Mouse (Mus musculus) kidney, embryonic 14.5 days (tissue): ENCODE data around the gene Cd47. TPM values are rescaled to one million over a fixed set of nuclear protein-coding genes. Genes with fewer than 3 reads are reported as not detected.
"Not testable (repeated sequence)": the region's sequence is repeated elsewhere in the genome, so short reads cannot be mapped to it uniquely, and the experiment has no call there.

Experiments
- ATAC-seq: fragments of 200-750 bp; cut with Nextera tagmentation; 2 replicates; pipeline ENCODE4 v1.8.0; 2017; ENCODE audit warnings: moderate number of reproducible peaks, mild to moderate bottlenecking, moderate TSS enrichment, moderate library complexity; ENCODE audit not compliant: low FRiP score, low TSS enrichment
- H3K27ac ChIP-seq: fragments of 300-500 bp; sonication (generic); 2 replicates; pipeline ENCODE4 v1.5.1; 2014; ENCODE audit warnings: low read depth, mild to moderate bottlenecking, low read length, moderate library complexity, mixed read lengths
- H3K27me3 ChIP-seq: fragments of 300-500 bp; sonication (generic); 2 replicates; pipeline ENCODE4 v1.6.1; 2014; ENCODE audit warnings: mild to moderate bottlenecking, low read length; ENCODE audit not compliant: control insufficient read depth, insufficient read depth
- H3K36me3 ChIP-seq: fragments of 300-500 bp; sonication (generic); 2 replicates; pipeline ENCODE4 v1.6.1; 2014; ENCODE audit warnings: low read length, mixed read lengths; ENCODE audit not compliant: control insufficient read depth, insufficient read depth
- H3K4me1 ChIP-seq: fragments of 300-500 bp; sonication (generic); 2 replicates; pipeline ENCODE4 v1.6.1; 2014; ENCODE audit warnings: low read length, mixed read lengths; ENCODE audit not compliant: control insufficient read depth, insufficient read depth
- H3K4me2 ChIP-seq: fragments of 300-500 bp; sonication (generic); replicated peaks from 2 replicates; pipeline ENCODE4 v1.6.1; 2014; ENCODE audit warnings: low read depth, mild to moderate bottlenecking, low read length
- H3K4me3 ChIP-seq: fragments of 300-500 bp; sonication (generic); 2 replicates; pipeline ENCODE4 v1.5.1; 2014; ENCODE audit warnings: mild to moderate bottlenecking, low read length
- H3K9ac ChIP-seq: fragments of 300-500 bp; sonication (generic); 2 replicates; pipeline ENCODE4 v1.6.1; 2014; ENCODE audit warnings: low read depth, mild to moderate bottlenecking, low read length, moderate library complexity
- H3K9me3 ChIP-seq: fragments of 300-500 bp; sonication (generic); 2 replicates; pipeline ENCODE4 v1.6.1; 2016; ENCODE audit warnings: low read length; ENCODE audit not compliant: control insufficient read depth
- WGBS: fragments of 180-500 bp; shearing (Covaris S2); extraction: QIAGEN DNeasy Blood & Tissue Kit; methylation state at CpG from one replicate; pipeline ENCODE4 v1.1.7; 2014; 5-methylcytosine and 5-hydroxymethylcytosine counted together
- polyA plus RNA-seq: library from polyadenylated mRNA; unstranded; fragments of >200 nt; fragmentation: Nextera tagmentation; extraction: Ambion mirVana; gene quantifications from 2 replicates; pipeline ENCODE4 v1.2.1, GENCODE M21; 2014

Gene Cd47
- polyA plus RNA-seq, 1 experiment from 2014 or later = 82.9 TPM

GRCm38 (mm10) chr16:49812821-49813616 is 12.7 kb downstream of the Cd47 start:
- H3K9ac ChIP-seq = no peak overlapping the region
- H3K4me1 ChIP-seq = no peaks in the 10 kb centered on the region
- WGBS = 73% methylated on average over 10 of the region's 10 CpGs
- H3K4me2 ChIP-seq = no peak overlapping the region
- H3K27ac ChIP-seq = no peak overlapping the region
- no peak overlapping the region for H3K4me3 ChIP-seq
- ATAC-seq = no peak
- H3K27me3 ChIP-seq = no peaks in the 10 kb centered on the region
- H3K36me3 ChIP-seq = no peaks in the 10 kb centered on the region
- no peaks in the 10 kb centered on the region for H3K9me3 ChIP-seq

GRCm38 (mm10) chr16:49814419-49814818 is 14.1 kb downstream of the Cd47 start:
- Histone ChIP-seq H3K4me2 (no peak overlapping the region), H3K27ac (no peak overlapping the region), H3K9me3 (no peaks in the 10 kb centered on the region), H3K36me3 (no peaks in the 10 kb centered on the region), H3K4me1 (no peaks in the 10 kb centered on the region), H3K4me3 (no peak overlapping the region), H3K27me3 (no peaks in the 10 kb centered on the region), H3K9ac (no peak overlapping the region)
- no peak for ATAC-seq
- 60% methylated on average over 4 of the region's 4 CpGs for WGBS

- H3K4me1 ChIP-seq = no peaks in the 10 kb centered on the region
- no peak for ATAC-seq
- H3K9ac ChIP-seq = no peak overlapping the region
- no peak overlapping the region for H3K4me3 ChIP-seq
- H3K4me2 ChIP-seq = no peak overlapping the region
- WGBS = 93% methylated on average over 3 of the region's 3 CpGs
- H3K27me3 ChIP-seq = no peaks in the 10 kb centered on the region
- H3K36me3 ChIP-seq = no peaks in the 10 kb centered on the region
- H3K27ac ChIP-seq = no peak overlapping the region
- H3K9me3 ChIP-seq = no peaks in the 10 kb centered on the region
Measured at GRCm38 (mm10) chr16:49816889-49817288, 16.6 kb downstream of the Cd47 start.

- ATAC-seq = no peak
- H3K27ac ChIP-seq = no peak overlapping the region
- WGBS = 80% methylated on average over 5 of the region's 5 CpGs
- H3K27me3 ChIP-seq = no peaks in the 10 kb centered on the region
- no peak overlapping the region for H3K9ac ChIP-seq
- no peaks in the 10 kb centered on the region for H3K36me3 ChIP-seq
- H3K4me2 ChIP-seq = no peak overlapping the region
- no peaks in the 10 kb centered on the region for H3K4me1 ChIP-seq
- H3K4me3 ChIP-seq = no peak overlapping the region
- no peaks in the 10 kb centered on the region for H3K9me3 ChIP-seq
Measured at GRCm38 (mm10) chr16:49818146-49818545, 17.8 kb downstream of the Cd47 start.

- WGBS = 85% methylated on average over 6 of the region's 6 CpGs
- H3K4me3 ChIP-seq = no peak overlapping the region
- H3K27ac ChIP-seq = no peak overlapping the region
- no peak for ATAC-seq
- H3K36me3 ChIP-seq = no peaks in the 10 kb centered on the region
- H3K9ac ChIP-seq = no peak overlapping the region
- H3K4me1 ChIP-seq = no peaks in the 10 kb centered on the region
- H3K9me3 ChIP-seq = no peaks in the 10 kb centered on the region
- H3K4me2 ChIP-seq = no peak overlapping the region
- no peaks in the 10 kb centered on the region for H3K27me3 ChIP-seq
Measured at GRCm38 (mm10) chr16:49818627-49819026, 18.3 kb downstream of the Cd47 start.

GRCm38 (mm10) chr16:49819494-49819893 is 19.2 kb downstream of the Cd47 start:
- Histone ChIP-seq H3K27ac (no peak overlapping the region), H3K4me1 (no peaks in the 10 kb centered on the region), H3K9me3 (no peaks in the 10 kb centered on the region), H3K4me2 (no peak overlapping the region), H3K4me3 (no peak overlapping the region), H3K9ac (no peak overlapping the region), H3K36me3 (no peaks in the 10 kb centered on the region), H3K27me3 (no peaks in the 10 kb centered on the region)
- 91% methylated on average over 3 of the region's 3 CpGs for WGBS
- no peak for ATAC-seq

GRCm38 (mm10) chr16:49830911-49831310 is 30.6 kb downstream of the Cd47 start:
- not testable (repeated sequence) for H3K4me1 ChIP-seq, H3K36me3 ChIP-seq, H3K9ac ChIP-seq, H3K27me3 ChIP-seq, H3K27ac ChIP-seq, ATAC-seq, H3K9me3 ChIP-seq, H3K4me3 ChIP-seq, H3K4me2 ChIP-seq
- WGBS = 98% methylated on average over 3 of the region's 3 CpGs

GRCm38 (mm10) chr16:49832339-49832738 is 32.0 kb downstream of the Cd47 start:
- H3K36me3 ChIP-seq = no peaks in the 10 kb centered on the region
- H3K4me1 ChIP-seq = no peaks in the 10 kb centered on the region
- H3K9ac ChIP-seq = no peak overlapping the region
- H3K27ac ChIP-seq = no peak overlapping the region
- no peaks in the 10 kb centered on the region for H3K9me3 ChIP-seq
- no peak for ATAC-seq
- no peak overlapping the region for H3K4me2 ChIP-seq
- no peaks in the 10 kb centered on the region for H3K27me3 ChIP-seq
- 79% methylated on average over 3 of the region's 3 CpGs for WGBS
- H3K4me3 ChIP-seq = no peak overlapping the region

GRCm38 (mm10) chr16:49834130-49834693 is 33.9 kb downstream of the Cd47 start:
- Histone ChIP-seq H3K4me1 (no peaks in the 10 kb centered on the region), H3K27me3 (no peaks in the 10 kb centered on the region), H3K4me2 (no peak overlapping the region), H3K27ac (no peak overlapping the region), H3K9me3 (no peaks in the 10 kb centered on the region), H3K4me3 (no peak overlapping the region), H3K9ac (no peak overlapping the region), H3K36me3 (no peaks in the 10 kb centered on the region)
- no peak for ATAC-seq
- WGBS = 79% methylated on average over 4 of the region's 4 CpGs
